Mouse (Mus musculus): ENCODE results near the gene Rhbdf2.

- peak; percentile 63; the same call in 1 of the 2 replicates for TF ChIP-seq CTCF (IDR thresholded peaks at IDR 0.05; ENCODE audit: insufficient read depth, low read depth, low read length)
- no peak for TF ChIP-seq POLR2A (IDR thresholded peaks at IDR 0.05; ENCODE audit: insufficient read depth, low read depth, low read length)
These were observed 1.5 kb downstream of the Rhbdf2 start for GRCm38 (mm10) chr11:116625081-116626000.

Data from olfactory bulb, adult 2 months (tissue).